Mouse (Mus musculus) olfactory bulb, adult 2 months (tissue): ENCODE measurements at regions not wholly inside any gene's neighbourhood (a gene's known extent, or its start where the extent isn't known, plus 50 kb on each side); places are given as distances from the start of the nearest gene placed in this dataset.

Experiments used
- CTCF ChIP-seq: fragments of 200-500 bp; IDR thresholded peaks from 2 replicates; pipeline ENCODE4 v1.5.1; 2012; ENCODE audit warnings: low read depth, mild to moderate bottlenecking, low read length, moderate library complexity; ENCODE audit not compliant: insufficient read depth
- POLR2A ChIP-seq: fragments of 200-500 bp; IDR thresholded peaks from 2 replicates; pipeline ENCODE4 v1.6.1; 2012; ENCODE audit warnings: mild to moderate bottlenecking, low read depth, low read length, moderate library complexity; ENCODE audit not compliant: insufficient read depth

DNA sequence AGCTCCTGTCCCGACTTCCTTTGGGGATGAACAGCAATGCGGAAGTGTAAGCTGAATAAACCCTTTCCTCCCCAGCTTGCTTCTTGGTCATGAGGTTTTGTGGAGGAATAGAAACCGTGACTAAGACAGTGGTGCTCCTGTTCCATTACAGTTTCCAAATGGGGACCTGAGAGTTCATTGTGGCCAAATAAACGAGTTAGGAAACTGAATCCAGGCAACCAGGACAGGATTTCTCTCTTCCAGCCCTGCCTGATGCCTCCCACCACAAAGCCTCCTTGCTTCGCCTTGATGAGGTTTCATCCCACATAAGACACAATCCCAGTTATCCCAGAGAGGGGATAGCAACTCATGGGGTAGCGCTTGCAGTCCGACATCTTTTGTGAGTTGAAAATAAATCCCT is 79.2 kb upstream of the Cdh5 start:
- TF ChIP-seq CTCF, result no peak
- TF ChIP-seq POLR2A, result no peak
